Mouse (Mus musculus): ENCODE measurements at regions not wholly inside any gene's neighbourhood (a gene's known extent, or its start where the extent isn't known, plus 50 kb on each side); places are given as distances from the start of the nearest gene placed in this dataset.

- TF ChIP-seq FLI1 (IDR thresholded peaks at IDR 0.05; ENCODE audit: low read length), result no peak
- no peak for TF ChIP-seq GATA1 (IDR thresholded peaks at IDR 0.05; ENCODE audit: borderline replicate concordance, low read length)
These were observed 237.2 kb downstream of the Hdgfl1 start for GRCm38 (mm10) chr13:26532761-26533160.

Data from megakaryocyte, embryonic 14.5 days (primary cell).